ENCODE assay signal across 13 mouse cellular contexts in the genomic region with DNA sequence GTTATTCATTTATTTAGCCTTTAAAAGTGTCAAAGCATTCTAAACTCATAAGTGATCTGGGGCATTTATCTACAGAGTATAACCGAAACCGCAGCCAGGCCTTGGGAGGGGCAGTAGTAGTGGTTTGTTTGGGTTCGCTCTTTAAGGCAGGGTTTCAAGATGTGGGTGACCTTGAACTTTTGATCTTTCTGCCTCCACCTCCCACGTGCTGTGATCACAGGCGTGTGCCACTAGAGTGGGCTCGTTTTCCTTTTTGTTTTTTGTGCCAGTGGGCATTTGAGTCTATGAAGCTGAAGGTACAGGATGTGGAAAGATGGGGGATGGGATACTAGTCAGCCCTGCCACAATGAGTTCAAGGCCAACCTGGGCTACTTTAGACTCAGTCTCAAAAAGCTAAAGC. TPM values are rescaled to one million over a fixed set of nuclear protein-coding genes. Genes with fewer than 3 reads are reported as not detected.
"Had no signal": no experiment of that assay in that cellular context is flagged by ENCODE, and none has a peak within 500 bp of the region (broad histone marks: within the 10 kb centered on the region; RNA-seq: fewer than 3 reads in every experiment).

No protein-coding gene starts in this region.

- H3K27me3 ChIP-seq: liver, embryonic 12.5 days; midbrain, embryonic 12.5 days had no signal

- H3K36me3 ChIP-seq: limb, embryonic 10.5 days; liver, embryonic 12.5 days; midbrain, embryonic 12.5 days had no signal

- H3K4me2 ChIP-seq: liver, embryonic 12.5 days; lung, embryonic 14.5 days; midbrain, embryonic 12.5 days had no signal

- H3K9ac ChIP-seq: liver, embryonic 12.5 days; lung, embryonic 14.5 days; midbrain, embryonic 12.5 days had no signal

- H3K27ac ChIP-seq: layer of hippocampus, adult 2 months; left cerebral cortex, adult 2 months; limb, embryonic 10.5 days; liver, embryonic 12.5 days; midbrain, embryonic 12.5 days had no signal

- DNase-seq: kidney, adult 18-20 months; kidney, postnatal 4 days; lung, embryonic 14.5 days; lung, postnatal 14 days; right cerebral cortex, postnatal 4 days; thymus, postnatal 36 days had no signal

- H3K9me3 ChIP-seq: limb, embryonic 10.5 days; liver, embryonic 12.5 days; midbrain, embryonic 12.5 days had no signal

- H3K4me3 ChIP-seq: layer of hippocampus, adult 2 months; left cerebral cortex, adult 2 months; limb, embryonic 10.5 days; liver, embryonic 12.5 days; midbrain, embryonic 12.5 days had no signal

- ATAC-seq: liver, embryonic 12.5 days; midbrain, embryonic 16.5 days had no signal

RNA-seq across cellular contexts. Expression of gene Carmil1, which starts 34.3 kb away (rescaled TPM):
- total RNA-seq: megakaryocyte-erythroid progenitor cell, adult 5-6 weeks had no signal
